Mouse (Mus musculus) cerebellum, adult 11-12 months (tissue): ENCODE data around the gene Mgmt.

Experiments
- DNase-seq: peaks from one replicate; pipeline ENCODE4 v3.0.0; 2022

The Mgmt gene

GRCm38 (mm10) chr7:137066997-137067396, 172.6 kb downstream of the Mgmt start:
- no peak for DNase-seq

DNA sequence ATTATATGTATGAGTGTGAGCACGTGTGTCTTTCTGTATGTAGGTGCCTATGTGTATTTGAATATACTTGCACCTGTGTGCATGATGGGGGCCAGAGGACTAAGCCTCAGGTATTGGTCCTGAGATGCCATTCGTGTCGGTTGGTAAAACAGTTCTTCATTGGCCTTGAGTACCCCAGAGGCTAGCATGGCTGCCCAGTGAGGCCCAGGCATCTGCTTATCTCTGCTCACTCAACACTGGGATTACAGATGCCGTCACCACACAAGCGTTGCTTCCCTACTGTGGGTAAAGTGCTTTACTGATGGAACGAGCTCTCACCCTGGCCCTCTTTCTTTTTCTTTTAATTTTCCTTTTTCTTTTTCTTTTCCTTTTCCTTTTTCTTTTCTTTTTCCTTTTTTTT, 173.3 kb downstream of the Mgmt start:
- no peak for DNase-seq

DNA sequence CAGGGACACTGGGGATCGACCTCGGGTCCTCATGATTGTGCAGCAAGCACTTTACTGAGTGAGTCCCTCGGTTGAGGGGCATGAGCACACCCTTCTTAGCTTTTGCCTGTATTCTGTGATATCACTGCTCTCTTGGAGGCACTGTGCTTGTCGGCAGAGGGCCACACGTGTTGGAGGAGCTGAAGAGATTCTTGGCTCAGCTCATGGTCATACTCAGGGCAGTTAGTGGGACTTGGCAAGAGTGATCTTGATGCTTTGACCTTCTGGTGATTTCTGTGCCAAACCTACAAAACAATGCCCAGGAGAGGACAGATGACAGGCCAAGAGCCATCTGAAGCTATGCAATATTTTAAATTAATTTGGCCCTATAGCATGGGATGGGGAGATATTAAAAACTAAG, 174.4 kb downstream of the Mgmt start:
- DNase-seq = no peak

DNA sequence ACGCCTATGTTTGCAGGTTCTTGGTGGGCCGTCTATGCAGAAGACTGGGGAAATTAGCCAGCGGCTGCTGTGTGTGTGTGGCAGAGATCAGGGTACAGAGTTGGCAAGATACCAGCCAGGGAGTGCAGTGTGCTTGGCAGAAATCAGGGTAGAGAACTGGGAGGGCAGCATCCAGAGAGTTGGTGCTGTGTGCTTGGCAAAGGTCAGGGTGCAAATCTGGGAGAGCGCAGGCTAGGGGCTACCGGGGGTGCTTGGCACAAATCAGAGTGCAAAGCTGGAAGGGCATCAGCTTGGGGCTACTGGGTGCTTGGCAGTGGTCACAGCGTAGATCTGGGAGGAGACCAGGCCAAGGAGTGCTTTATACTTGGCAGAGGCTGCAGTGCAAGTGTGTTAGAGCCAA, 175.4 kb downstream of the Mgmt start:
- no peak for DNase-seq

GRCm38 (mm10) chr7:137071346-137071745, 176.9 kb downstream of the Mgmt start:
- no peak for DNase-seq

DNA sequence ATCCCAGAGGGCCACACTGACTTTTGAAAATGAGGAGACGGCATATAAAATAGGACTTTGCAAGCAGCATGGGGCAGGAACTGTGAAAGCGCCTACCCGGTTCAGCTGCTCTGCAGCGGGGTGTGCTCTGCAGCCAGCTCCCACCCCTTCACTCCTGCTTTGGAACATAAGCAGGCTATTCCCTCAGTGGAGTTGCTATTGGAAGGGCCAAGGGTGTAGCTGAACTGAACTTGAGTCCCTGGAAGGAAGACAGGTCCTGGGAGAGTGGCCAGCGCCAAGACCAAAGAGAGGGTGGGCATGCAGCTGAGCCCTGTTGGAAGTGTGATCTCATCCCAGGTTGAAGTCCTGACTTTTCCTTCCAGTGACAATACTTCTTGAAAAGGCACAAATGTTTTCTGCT, 179.5 kb downstream of the Mgmt start:
- DNase-seq = no peak

DNA sequence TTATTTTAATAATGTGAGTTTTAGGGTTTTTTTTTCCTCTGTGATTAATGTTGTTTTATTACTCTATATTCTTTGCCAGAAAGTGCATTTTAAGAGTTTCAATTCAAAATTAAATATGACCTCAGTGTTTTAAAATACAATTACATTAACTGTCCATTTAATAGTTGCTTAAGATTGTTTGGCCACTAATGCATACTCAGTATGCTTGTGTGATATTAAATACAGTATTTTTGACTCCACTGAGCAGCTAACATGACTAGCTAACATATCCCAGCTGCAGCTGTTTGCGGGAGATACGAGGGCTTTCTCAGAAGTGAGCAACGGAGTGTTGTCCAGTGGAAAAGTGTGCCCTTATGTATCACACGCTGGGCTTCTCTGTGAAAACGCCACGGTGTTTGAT, 179.9 kb downstream of the Mgmt start:
- no peak for DNase-seq

DNA sequence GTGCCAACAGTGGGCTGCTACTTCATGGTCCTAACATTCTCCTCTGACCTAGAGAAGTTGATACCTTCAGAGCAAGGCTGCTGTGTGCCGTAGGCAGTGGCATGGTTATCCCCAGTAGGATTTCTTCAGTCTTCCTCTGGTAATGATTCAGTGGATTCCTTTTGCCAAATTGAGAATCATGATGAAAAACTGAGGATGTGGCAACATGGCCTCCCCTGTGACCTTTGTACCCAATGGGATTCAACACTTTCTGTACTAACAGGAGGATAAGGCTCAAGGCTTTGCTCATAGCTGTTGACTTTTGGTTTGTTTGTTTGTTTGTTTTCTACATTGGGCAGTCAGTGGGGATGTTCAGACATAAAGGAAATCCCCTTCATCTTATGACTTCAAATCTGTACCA, 180.9 kb downstream of the Mgmt start:
- no peak for DNase-seq

DNA sequence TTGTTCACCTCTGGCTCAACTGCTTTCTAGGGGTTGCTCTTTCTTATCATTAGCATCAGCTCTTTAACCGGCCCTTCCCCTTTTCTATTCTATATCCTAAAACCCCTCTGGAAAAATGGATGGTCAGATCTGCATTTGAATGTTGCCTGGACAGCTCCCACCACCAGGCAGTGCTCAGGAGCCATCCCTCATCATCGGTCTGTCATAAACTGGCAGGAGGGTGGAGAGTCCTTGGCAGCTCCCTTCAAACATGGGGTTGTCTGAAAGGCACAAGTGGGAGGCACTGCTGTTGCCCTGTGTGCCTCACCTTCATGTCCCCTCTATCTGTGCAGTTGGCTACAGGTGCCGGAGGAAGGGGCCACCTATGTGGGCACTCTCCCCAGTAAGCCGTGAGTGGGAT, 185.8 kb downstream of the Mgmt start:
- no peak for DNase-seq

- no peak for DNase-seq
These were observed 187.8 kb downstream of the Mgmt start for GRCm38 (mm10) chr7:137082171-137082570.

- DNase-seq = no peak
These were observed 190.2 kb downstream of the Mgmt start for GRCm38 (mm10) chr7:137084651-137085050.

GRCm38 (mm10) chr7:137085969-137086606, 191.7 kb downstream of the Mgmt start:
- no peak for DNase-seq

DNA sequence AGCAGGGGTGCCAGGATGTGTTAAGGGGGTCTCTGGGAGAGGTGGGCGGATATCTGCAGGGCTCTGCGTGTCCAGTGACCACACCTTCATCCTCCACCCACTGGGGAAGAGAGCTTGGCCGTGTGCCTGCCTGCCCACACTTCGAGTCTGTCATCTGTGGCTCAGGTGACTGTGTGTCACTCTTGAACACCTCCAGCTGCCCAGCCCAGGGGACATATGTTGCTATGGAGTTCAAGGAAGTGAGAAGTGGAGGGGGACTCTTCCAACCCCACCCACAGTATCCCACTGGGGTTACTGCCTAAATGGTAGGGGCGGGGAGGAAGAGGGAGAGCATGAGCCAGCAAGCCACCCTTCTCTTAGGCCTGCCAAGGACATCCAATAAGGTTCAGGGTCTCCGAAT, 192.7 kb downstream of the Mgmt start:
- DNase-seq = no peak

DNA sequence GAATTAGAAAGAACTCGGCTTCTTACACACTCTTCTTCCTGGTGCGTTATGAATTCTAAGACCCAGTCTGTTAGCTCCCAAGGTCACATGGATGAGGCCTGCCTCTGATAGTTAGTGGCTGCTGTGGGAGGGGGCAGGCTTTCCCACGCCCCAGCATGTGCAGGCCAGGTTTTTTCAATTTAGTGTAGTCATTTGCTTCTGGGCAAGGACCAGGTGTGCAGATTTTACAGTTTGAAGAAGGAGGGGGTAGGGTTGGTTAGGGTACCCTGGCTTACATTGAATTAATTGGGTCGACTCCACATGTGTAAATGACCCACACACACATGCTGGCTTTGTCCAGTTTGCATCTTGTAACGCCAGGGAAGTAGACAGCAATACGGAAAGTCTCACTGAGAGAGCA, 193.7 kb downstream of the Mgmt start:
- DNase-seq = no peak

GRCm38 (mm10) chr7:137094551-137094950, 200.1 kb downstream of the Mgmt start:
- DNase-seq = no peak

GRCm38 (mm10) chr7:137095702-137096101, 201.3 kb downstream of the Mgmt start:
- no peak for DNase-seq

DNA sequence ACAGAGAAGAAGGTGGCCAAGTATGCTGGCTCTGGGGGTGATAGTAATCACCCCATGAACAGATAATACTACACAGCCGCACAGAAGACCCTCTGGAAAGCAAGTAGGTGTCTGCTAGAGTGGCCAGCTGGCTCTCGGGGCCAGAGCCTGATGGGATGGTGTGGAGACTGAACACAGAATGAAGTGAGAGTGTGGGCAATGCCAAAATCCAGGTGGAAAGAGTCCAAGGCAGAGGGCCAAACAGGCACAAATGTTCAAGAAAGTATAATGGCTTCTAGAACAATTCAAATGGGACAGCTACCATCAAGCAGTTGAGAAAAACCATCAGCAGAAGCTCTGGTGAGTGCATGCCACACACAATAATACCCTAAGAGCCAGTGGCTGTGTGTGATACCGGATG, 205.4 kb downstream of the Mgmt start:
- DNase-seq = peak; percentile 18

- no peak for DNase-seq
These were observed 208.3 kb downstream of the Mgmt start for GRCm38 (mm10) chr7:137102606-137103195.

DNA sequence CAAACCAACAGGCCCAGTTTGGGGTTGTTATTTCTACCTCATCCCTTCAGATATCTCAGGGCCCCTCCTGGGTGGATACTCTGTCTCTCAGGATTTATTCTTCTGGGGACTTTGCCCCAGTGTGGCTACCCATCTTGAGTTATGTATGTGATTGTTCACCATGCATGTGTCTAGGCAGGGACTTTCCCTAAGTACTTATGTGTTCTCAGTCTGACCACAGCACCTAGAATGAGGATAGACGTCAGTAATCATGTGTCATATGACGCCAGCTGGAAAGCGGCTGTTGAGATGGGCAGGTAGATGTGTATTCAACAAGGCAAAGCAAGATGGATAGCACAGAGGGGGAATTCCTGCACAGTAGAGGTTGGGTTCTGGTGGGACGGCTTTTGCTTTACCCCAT, 217.7 kb downstream of the Mgmt start:
- DNase-seq = no peak

DNA sequence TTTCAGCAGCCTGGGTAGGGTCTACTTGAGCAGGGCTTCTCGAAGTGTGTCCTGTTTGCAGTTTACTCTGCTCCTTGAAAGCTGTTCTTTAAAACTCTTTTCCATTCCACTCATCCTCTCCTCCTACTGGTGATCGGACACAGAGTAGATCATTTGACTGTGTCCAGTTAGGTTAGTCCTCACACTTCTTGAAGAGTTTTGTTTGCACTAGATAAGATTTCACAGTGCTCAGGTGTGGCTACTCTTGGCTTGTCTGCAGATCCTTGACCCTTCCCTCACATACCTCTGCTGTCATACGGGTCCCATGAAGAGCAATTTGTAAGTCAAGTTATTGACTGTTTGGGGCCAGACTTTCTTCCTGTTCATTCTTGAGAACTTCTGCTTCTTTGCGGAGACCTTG, 221.8 kb downstream of the Mgmt start:
- no peak for DNase-seq

DNA sequence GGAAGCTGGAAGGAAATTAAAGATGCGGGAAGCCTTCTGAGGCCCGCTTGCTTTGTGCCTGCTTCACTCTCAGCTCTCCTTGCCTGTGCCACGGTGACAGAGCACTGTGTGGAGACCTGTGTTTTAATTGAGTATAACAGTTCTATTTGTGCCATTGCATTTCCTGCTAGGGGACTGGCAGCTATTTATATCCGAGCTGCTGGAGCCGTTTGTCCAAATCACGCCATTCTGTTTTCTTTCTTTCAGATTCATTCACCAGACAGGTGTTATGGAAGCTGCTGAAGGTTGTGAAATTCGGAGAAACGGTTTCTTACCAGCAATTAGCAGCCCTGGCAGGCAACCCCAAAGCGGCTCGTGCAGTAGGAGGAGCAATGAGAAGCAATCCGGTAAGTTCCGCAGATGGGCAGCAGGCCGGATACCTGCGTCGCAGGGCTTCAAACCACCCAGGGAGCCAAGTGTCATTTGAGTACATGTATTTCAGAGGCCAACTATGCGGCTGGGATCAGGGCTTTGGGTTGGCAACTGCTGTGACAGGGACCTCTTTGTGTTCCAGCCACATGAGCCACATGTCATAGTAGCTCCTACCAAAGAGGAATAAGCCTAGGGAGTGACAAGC, 226.9 kb downstream of the Mgmt start:
- DNase-seq = peak; percentile 48

- no peak for DNase-seq
These were observed 234.3 kb downstream of the Mgmt start for GRCm38 (mm10) chr7:137128726-137129125.

DNA sequence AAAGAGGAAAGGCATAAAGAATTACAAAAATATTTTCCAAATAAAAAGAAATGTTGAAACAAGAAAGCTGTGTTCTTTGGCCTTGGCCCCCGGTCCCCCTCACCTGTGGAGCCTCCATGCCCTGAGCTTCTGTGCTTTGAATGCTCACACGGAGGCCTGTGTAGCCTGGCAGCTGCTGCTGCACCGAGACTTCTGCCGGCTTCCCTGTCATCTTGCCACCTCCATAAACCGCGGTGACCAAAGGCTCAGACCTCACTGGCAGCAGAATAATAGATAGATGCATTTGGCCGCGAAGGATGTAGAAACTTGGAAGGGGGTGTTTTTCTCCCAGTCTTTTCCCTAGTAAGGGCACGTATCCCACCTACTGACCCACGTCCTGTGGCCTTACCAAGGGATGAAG, 235.8 kb downstream of the Mgmt start:
- DNase-seq = no peak

- DNase-seq = no peak
These were observed 237.5 kb downstream of the Mgmt start for GRCm38 (mm10) chr7:137131957-137132356.

DNA sequence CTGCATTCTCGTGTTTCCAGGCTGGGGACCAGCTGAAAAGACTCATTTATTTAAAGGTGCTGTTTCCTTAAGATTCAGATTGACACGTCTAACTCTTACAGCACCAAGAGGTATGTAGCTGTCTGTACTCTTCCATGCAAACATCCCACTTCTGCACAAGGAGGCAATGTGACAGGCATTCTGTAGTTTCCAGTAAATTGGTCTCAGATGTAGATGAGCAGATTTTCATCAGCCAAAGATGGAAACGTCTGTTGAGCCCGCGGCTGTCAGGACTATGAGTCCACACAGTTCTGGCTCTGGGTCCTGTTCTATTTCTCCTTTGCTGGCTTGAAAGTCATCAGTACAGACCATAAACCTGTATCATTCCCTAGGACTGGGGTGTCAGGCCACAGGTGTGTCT, 243.7 kb downstream of the Mgmt start:
- no peak for DNase-seq
